Mouse (Mus musculus): ENCODE results near the gene Map2. TPM values are rescaled to one million over a fixed set of nuclear protein-coding genes. Genes with fewer than 3 reads are reported as not detected.

Map2 gene
- polyA plus RNA-seq, 1 experiment from 2014 or later: 2.2 TPM

GRCm38 (mm10) chr1:66482751-66483150, 307.7 kb downstream of the Map2 start:
- Histone ChIP-seq H3K9me3 (ENCODE audit: control insufficient read depth) (no peaks in the 10 kb centered on the region), H3K36me3 (ENCODE audit: control insufficient read depth, insufficient read depth) (no peaks in the 10 kb centered on the region), H3K4me2 (replicated peaks; ENCODE audit: low read depth) (no peak overlapping the region), H3K27me3 (replicated peaks; ENCODE audit: control insufficient read depth, insufficient read depth, low read length) (no peaks in the 10 kb centered on the region), H3K4me3 (ENCODE audit: low read depth, low read length) (no peak overlapping the region), H3K27ac (ENCODE audit: low read depth, low read length) (no peak overlapping the region), H3K9ac (ENCODE audit: low read depth, low read length) (no peak overlapping the region), H3K4me1 (replicated peaks; ENCODE audit: control insufficient read depth, insufficient read depth, low read length) (no peaks in the 10 kb centered on the region)
- no peak for ATAC-seq
- TF ChIP-seq CTCF (IDR thresholded peaks at IDR 0.05; ENCODE audit: low read depth): no peak
- 86% methylated on average over 3 of the region's 3 CpGs for WGBS

Other genes starting within 250 kb of the Map2 start
- not detected in 2 replicates for gene Crygf, start 248.8 kb upstream of the Map2 start, polyA plus RNA-seq (2015; fragmentation: Nextera tagmentation; extraction: Ambion mirVana)